Comparison of ENCODE assay signal across 21 mouse cellular contexts in the genomic region with DNA sequence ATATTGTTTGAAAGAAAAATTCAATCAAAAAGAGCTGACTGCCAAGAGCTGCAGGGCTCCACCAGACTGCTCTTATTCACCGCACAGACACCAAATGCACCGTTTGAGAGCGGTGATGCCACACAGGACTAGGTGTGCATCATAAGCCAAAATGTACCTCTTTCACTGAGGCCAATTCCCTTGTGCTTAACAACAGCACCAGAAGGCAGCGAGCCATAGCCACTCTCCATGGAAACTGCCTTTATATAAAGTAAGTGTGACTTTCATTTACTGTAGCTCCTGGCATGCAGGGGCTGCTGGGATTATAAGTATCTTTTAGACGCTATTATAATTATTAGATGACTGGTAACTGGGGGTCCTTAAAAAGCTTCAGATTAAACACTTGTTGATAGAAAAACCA.
DNase-seq lines count a peak whose midpoint lies in the region; ATAC-seq and TF ChIP-seq lines count a peak whose summit lies in the region.
"Had no signal": no experiment of that assay in that cellular context is flagged by ENCODE, and none has a peak within 500 bp of the region (broad histone marks: within the 10 kb centered on the region; RNA-seq: fewer than 3 reads in every experiment).

No protein-coding gene starts in this region.

- 52% methylated on average over 5 of the region's 5 CpGs for WGBS in forebrain, postnatal 0 days
- 73% methylated on average over 5 of the region's 5 CpGs for WGBS in forebrain, embryonic 15.5 days

- peak; percentile 56 for ATAC-seq in forebrain, postnatal 0 days
- ATAC-seq in forebrain, embryonic 15.5 days (replicated peaks), result no peak
- ATAC-seq: forebrain, embryonic 16.5 days; hindbrain, embryonic 16.5 days; intestine, embryonic 16.5 days; liver, postnatal 0 days had no signal

- no peak for TF ChIP-seq POLR2A in brain, embryonic 14.5 days (IDR thresholded peaks at IDR 0.05; ENCODE audit: borderline replicate concordance, extremely low read depth, insufficient read depth, insufficient read length, poor library complexity, severe bottlenecking)

- no peak overlapping the region for H3K4me3 ChIP-seq in forebrain, postnatal 0 days (ENCODE audit: low read depth, low read length)
- H3K4me3 ChIP-seq in forebrain, embryonic 15.5 days, result no peak overlapping the region
- H3K4me3 ChIP-seq: heart, embryonic 10.5 days; midbrain, embryonic 10.5 days had no signal

- no peak for TF ChIP-seq CTCF in forebrain, postnatal 0 days (IDR thresholded peaks at IDR 0.05; ENCODE audit: low read depth)
- no peak for TF ChIP-seq CTCF in brain, embryonic 14.5 days (IDR thresholded peaks at IDR 0.05; ENCODE audit: borderline replicate concordance, extremely low read depth, insufficient read depth, insufficient read length)

- no peak overlapping the region for H3K4me2 ChIP-seq in forebrain, postnatal 0 days (ENCODE audit: low read depth)
- H3K4me2 ChIP-seq in forebrain, embryonic 15.5 days (replicated peaks), result no peak overlapping the region
- H3K4me2 ChIP-seq: liver, embryonic 11.5 days had no signal

- H3K27ac ChIP-seq in forebrain, postnatal 0 days (ENCODE audit: low read depth, low read length), result no peak overlapping the region; the same call in 1 of the 2 replicates
- H3K27ac ChIP-seq in forebrain, embryonic 15.5 days (replicated peaks), result no peak overlapping the region
- H3K27ac ChIP-seq: heart, embryonic 10.5 days; midbrain, embryonic 10.5 days; stomach, postnatal 0 days had no signal

- no peak overlapping the region for H3K9ac ChIP-seq in forebrain, postnatal 0 days
- H3K9ac ChIP-seq in forebrain, embryonic 15.5 days (replicated peaks), result no peak overlapping the region
- H3K9ac ChIP-seq: liver, postnatal 0 days had no signal

- H3K36me3 ChIP-seq in forebrain, postnatal 0 days (ENCODE audit: insufficient read depth), result no peaks in the 10 kb centered on the region
- H3K36me3 ChIP-seq in forebrain, embryonic 15.5 days, result no peaks in the 10 kb centered on the region
- H3K36me3 ChIP-seq: heart, embryonic 10.5 days; midbrain, embryonic 10.5 days had no signal

- intact Hi-C loops in left cerebral cortex, postnatal 14 days (cut with DNase I), result no loop called here
- intact Hi-C loops in left cerebral cortex, postnatal 36 days (cut with DNase I), result no loop called here

- no peaks in the 10 kb centered on the region for H3K4me1 ChIP-seq in forebrain, postnatal 0 days (ENCODE audit: insufficient read depth)
- no peaks in the 10 kb centered on the region for H3K4me1 ChIP-seq in forebrain, embryonic 15.5 days
- H3K4me1 ChIP-seq: midbrain, embryonic 10.5 days had no signal

- DNase-seq in forebrain, postnatal 0 days, result peak; percentile 56
- peak; percentile 32 to 76 for DNase-seq in left cerebral cortex, postnatal 14 days (ENCODE audit: low spot score in 2 of 2)
- no peak for DNase-seq in left cerebral cortex, postnatal 36 days (ENCODE audit: low spot score in 2 of 2)
- peak; percentile 26 for DNase-seq in brain, embryonic 14.5 days (ENCODE audit: low read depth)
- peak; percentile 34 for DNase-seq in right cerebral cortex, postnatal 14 days
- no peak for DNase-seq in spleen, adult 18-20 months
- DNase-seq in heart, adult 9 months (ENCODE audit: low spot score in 2 of 2), result no peak
- DNase-seq: adrenal gland, postnatal 10 days; cerebellum, adult 8-10 months; kidney, postnatal 25 days; liver, postnatal 0 days; lung, postnatal 10 days; thymus, postnatal 25 days had no signal

- H3K9me3 ChIP-seq in forebrain, postnatal 0 days (ENCODE audit: low read length), result no peaks in the 10 kb centered on the region
- H3K9me3 ChIP-seq in forebrain, embryonic 15.5 days, result no peaks in the 10 kb centered on the region
- H3K9me3 ChIP-seq: heart, embryonic 10.5 days; midbrain, embryonic 10.5 days had no signal

- H3K27me3 ChIP-seq in forebrain, postnatal 0 days (ENCODE audit: insufficient read depth, low read length), result no peaks in the 10 kb centered on the region
- H3K27me3 ChIP-seq in forebrain, embryonic 15.5 days, result no peaks in the 10 kb centered on the region

Comparison
In these comparisons a context has a peak if more than half of its experiments do, and no peak if none do; other contexts are left out.
1. DNase-seq: peak in forebrain, postnatal 0 days (single experiment), left cerebral cortex, postnatal 14 days (2 of 2), brain, embryonic 14.5 days (single experiment) and right cerebral cortex, postnatal 14 days (single experiment); none in left cerebral cortex, postnatal 36 days (0 of 2), spleen, adult 18-20 months (0 of 2) and heart, adult 9 months (0 of 2).